Mouse (Mus musculus) C2C12 (cell line): ENCODE measurements at regions not wholly inside any gene's neighbourhood (a gene's known extent, or its start where the extent isn't known, plus 50 kb on each side); places are given as distances from the start of the nearest gene placed in this dataset.

Experiments used
- H3K27me3 ChIP-seq: one replicate; pipeline ENCODE4 v1.6.1; 2011; ENCODE audit not compliant: control insufficient read depth, insufficient read depth, insufficient read length
- H3K36me3 ChIP-seq: one replicate; pipeline ENCODE4 v1.6.1; 2011; ENCODE audit not compliant: control insufficient read depth, insufficient read depth
- H3K4me3 ChIP-seq: one replicate; pipeline ENCODE4 v1.5.1; 2011; ENCODE audit warnings: mild to moderate bottlenecking, control low read depth; ENCODE audit not compliant: poor library complexity, insufficient read depth, severe bottlenecking
- H3K79me2 ChIP-seq: one replicate; pipeline ENCODE4 v1.6.1; 2011; ENCODE audit not compliant: control insufficient read depth, insufficient read depth
- H3K79me3 ChIP-seq: one replicate; pipeline ENCODE4 v1.6.1; 2011; ENCODE audit warnings: low read depth, control low read depth
- H3ac ChIP-seq: one replicate; pipeline ENCODE3; 2011; ENCODE audit warnings: low read depth; ENCODE audit not compliant: control insufficient read depth, insufficient read length
- CEBPB ChIP-seq: IDR thresholded peaks from one replicate; pipeline ENCODE4 v1.6.1; 2011; ENCODE audit warnings: low read depth, mild to moderate bottlenecking, control low read depth, moderate library complexity
- CTCF ChIP-seq: IDR thresholded peaks from one replicate; pipeline ENCODE4 v1.5.1; 2011; ENCODE audit not compliant: control insufficient read depth, insufficient read depth, insufficient read length
- FOSL1 ChIP-seq: IDR thresholded peaks from one replicate; pipeline ENCODE4 v1.8.0; 2011; ENCODE audit warnings: mild to moderate bottlenecking, low read length; ENCODE audit not compliant: poor library complexity, insufficient read depth, severe bottlenecking
- MAX ChIP-seq: IDR thresholded peaks from one replicate; pipeline ENCODE4 v1.6.1; 2011; ENCODE audit warnings: mild to moderate bottlenecking, control low read depth
- MYOD1 ChIP-seq: IDR thresholded peaks from one replicate; pipeline ENCODE4 v1.6.1; 2011; ENCODE audit warnings: low read depth; ENCODE audit not compliant: control insufficient read depth, insufficient read length
- MYOG ChIP-seq: IDR thresholded peaks from one replicate; pipeline ENCODE4 v1.6.1; 2011; ENCODE audit not compliant: control insufficient read depth, insufficient read length; ENCODE audit errors: extremely low read depth
- USF1 ChIP-seq: IDR thresholded peaks from one replicate; pipeline ENCODE4 v1.6.1; 2011; ENCODE audit warnings: low read depth, mild to moderate bottlenecking, control low read depth, moderate library complexity

GRCm38 (mm10) chr16:14800209-14800608 lies 106.2 kb upstream of the Efcab1 start:
- no peak for TF ChIP-seq CEBPB
- no peaks in the 10 kb centered on the region for H3K79me2 ChIP-seq
- no peaks in the 10 kb centered on the region for H3K36me3 ChIP-seq
- no peak overlapping the region for H3ac ChIP-seq
- no peak overlapping the region for H3K4me3 ChIP-seq
- no peaks in the 10 kb centered on the region for H3K27me3 ChIP-seq
- no peaks in the 10 kb centered on the region for H3K79me3 ChIP-seq

DNA sequence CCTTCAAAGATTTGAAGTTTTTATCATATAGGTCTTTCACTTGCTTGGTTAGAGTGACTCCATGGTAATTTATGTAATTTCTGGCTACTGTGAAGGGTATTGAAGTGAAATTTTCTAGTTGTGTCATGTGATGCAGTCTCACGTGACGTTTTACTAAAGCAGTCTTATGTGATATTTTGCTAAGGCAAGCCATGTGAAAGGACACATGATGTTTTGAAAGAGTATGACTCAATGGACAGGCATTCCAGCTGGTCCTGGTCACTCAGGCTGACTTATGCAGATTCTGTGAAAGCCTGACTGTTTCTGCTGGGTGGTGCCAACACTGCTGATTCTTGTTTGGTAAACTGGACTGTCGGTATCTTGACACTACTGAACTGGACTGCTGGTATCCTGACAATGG lies 79.4 kb upstream of the Efcab1 start:
- H3K79me2 ChIP-seq: no peaks in the 10 kb centered on the region
- TF ChIP-seq MAX: no peak
- no peak for TF ChIP-seq MYOG
- peak; percentile 70 for TF ChIP-seq MYOD1
- TF ChIP-seq CTCF: no peak
- TF ChIP-seq CEBPB: no peak
- TF ChIP-seq USF1: peak; percentile 95
- no peak for TF ChIP-seq FOSL1

GRCm38 (mm10) chr16:14840786-14841185 lies 65.6 kb upstream of the Efcab1 start:
- Histone ChIP-seq H3ac (no peak overlapping the region), H3K36me3 (no peaks in the 10 kb centered on the region)

More for the DNA sequence above, 79.4 kb upstream of the Efcab1 start:
- H3K79me3 ChIP-seq: no peaks in the 10 kb centered on the region
- no peak overlapping the region for H3ac ChIP-seq
- H3K27me3 ChIP-seq: no peaks in the 10 kb centered on the region
- no peaks in the 10 kb centered on the region for H3K36me3 ChIP-seq
- H3K4me3 ChIP-seq: no peak overlapping the region

More at GRCm38 (mm10) chr16:14840786-14841185, 65.6 kb upstream of the Efcab1 start:
- Histone ChIP-seq H3K79me3 (no peaks in the 10 kb centered on the region), H3K27me3 (no peaks in the 10 kb centered on the region), H3K4me3 (no peak overlapping the region), H3K79me2 (no peaks in the 10 kb centered on the region)
- TF ChIP-seq CTCF: no peak
